Mouse (Mus musculus): ENCODE results near the gene Gm10408.
"Not testable (repeated sequence)": the region's sequence is repeated elsewhere in the genome, so short reads cannot be mapped to it uniquely, and the experiment has no call there.

Gene Gm10408

DNA sequence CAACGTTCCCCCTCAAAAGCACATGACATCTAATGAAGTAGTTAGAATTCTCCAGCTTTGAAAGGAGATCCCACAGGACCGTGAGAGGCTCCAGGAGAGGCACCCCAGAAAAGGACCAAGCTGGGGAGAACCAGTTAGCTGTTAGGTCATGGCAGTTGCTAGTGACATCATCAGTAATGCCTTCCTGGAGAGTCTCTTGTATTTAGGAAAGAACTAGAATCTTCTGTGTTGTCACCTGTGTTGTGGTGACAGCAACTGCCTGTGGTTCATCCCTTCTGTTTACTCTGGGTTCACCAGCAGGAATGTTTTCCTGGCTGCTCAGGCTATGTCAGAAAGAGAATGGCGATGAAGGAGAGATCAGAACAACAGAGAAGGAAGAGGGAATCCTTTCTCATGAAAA, at the start of gene Gm10408:
Gene Gm10408 (plus strand): TSS at position 301 of the 400 bp plus-strand sequence.
- in situ Hi-C loops (cut with MboI; ENCODE audit: unreplicated experiment in 2 of 2), result not testable (repeated sequence)

DNA sequence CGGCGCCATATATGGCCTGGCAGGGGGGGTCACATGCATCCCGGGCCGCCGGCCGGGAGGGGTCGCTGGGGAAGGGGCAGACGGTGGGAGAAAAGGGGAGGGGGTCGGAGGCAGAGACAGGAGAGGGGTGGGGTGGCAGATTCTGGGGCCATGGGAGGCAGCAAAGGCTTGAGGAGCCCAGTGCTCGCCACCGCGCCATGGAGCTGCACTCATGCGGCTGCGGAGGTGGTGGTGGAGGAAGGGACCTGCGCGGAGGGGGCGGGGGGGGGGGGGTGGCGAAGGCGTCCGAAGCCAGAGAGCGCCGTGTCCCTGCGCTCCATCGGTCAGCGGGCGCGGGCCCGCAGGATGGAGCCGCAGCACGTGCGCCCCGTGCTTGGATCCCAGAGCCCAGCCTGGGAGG, 36.9 kb upstream of the Gm10408 start, which contains the start of gene Gm10409:
Gene Gm10409 (plus strand): TSS at position 301 of the 400 bp plus-strand sequence.
- in situ Hi-C loops (cut with MboI; ENCODE audit: unreplicated experiment in 2 of 2), result not testable (repeated sequence)

DNA sequence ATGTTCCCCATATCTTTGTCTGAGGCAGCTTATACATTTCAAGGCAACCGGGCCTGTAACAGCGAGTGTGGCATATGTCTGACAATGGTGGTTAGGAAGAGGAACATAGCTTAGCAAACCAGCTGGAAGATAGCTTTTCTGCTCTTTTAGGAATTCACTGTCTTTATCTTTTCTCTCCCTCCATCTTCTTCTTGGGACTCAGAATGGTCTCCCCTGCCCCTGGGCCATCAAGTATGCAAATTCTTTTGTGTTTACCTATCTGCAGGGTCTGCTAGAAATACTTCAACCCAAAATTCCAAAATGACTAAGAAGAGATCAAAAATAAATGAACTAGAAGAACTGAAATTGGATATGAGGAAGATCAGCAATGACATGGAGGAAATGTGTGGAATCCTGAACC, 21.4 kb upstream of the Gm10408 start, which contains the start of gene Gm3005:
Gene Gm3005 (plus strand): TSS at position 301 of the 400 bp plus-strand sequence.
- in situ Hi-C loops (cut with MboI; ENCODE audit: unreplicated experiment in 2 of 2), result not testable (repeated sequence)
